Mouse (Mus musculus) megakaryocyte, adult 5-6 weeks (primary cell): ENCODE results near the gene Lrrc26. TPM values are rescaled to one million over a fixed set of nuclear protein-coding genes. Genes with fewer than 3 reads are reported as not detected.

Experiments used
- ATAC-seq: 2 replicates; pipeline ENCODE4 v1.8.0; 2016; ENCODE audit warnings: mild to moderate bottlenecking, inconsistent platforms; ENCODE audit not compliant: poor library complexity, severe bottlenecking
- total RNA-seq, 2 experiments: library from RNA; stranded (forward) in 1 of 2; stranded (reverse) in 1 of 2; fragments of 153-499, 151-499 nt in 1 of 2; fragments of 221-1000, 200-1000 nt in 1 of 2; gene quantifications; 2 replicates each; pipeline versions ENCODE4 v1.2.3 to v1.2.4; 2015 to 2017

Lrrc26 gene
- total RNA-seq, 2 experiments from 2014 or later = not detected

- peak; percentile 82 for ATAC-seq
Observed at GRCm38 (mm10) chr2:25292856-25293255, 3.1 kb downstream of the Lrrc26 start.

- ATAC-seq = no peak
Observed at GRCm38 (mm10) chr2:25293706-25294105, 4.0 kb downstream of the Lrrc26 start.

- ATAC-seq = no peak
Observed at GRCm38 (mm10) chr2:25297093-25297492, 7.4 kb downstream of the Lrrc26 start.

GRCm38 (mm10) chr2:25298046-25298445, 8.3 kb downstream of the Lrrc26 start:
- ATAC-seq = no peak

GRCm38 (mm10) chr2:25303452-25303851, 13.7 kb downstream of the Lrrc26 start:
- ATAC-seq = no peak

GRCm38 (mm10) chr2:25303931-25304656, 14.4 kb downstream of the Lrrc26 start:
- ATAC-seq = no peak

- peak; percentile 72 for ATAC-seq
Observed at GRCm38 (mm10) chr2:25304657-25305541, 15.2 kb downstream of the Lrrc26 start.

- no peak for ATAC-seq
Observed at GRCm38 (mm10) chr2:25305587-25306359, 16.1 kb downstream of the Lrrc26 start.

GRCm38 (mm10) chr2:25310180-25310579, 20.5 kb downstream of the Lrrc26 start:
- no peak for ATAC-seq

GRCm38 (mm10) chr2:25310969-25311368, 21.3 kb downstream of the Lrrc26 start:
- ATAC-seq = no peak

GRCm38 (mm10) chr2:25311491-25311891, 21.8 kb downstream of the Lrrc26 start:
- no peak for ATAC-seq

- no peak for ATAC-seq
Observed at GRCm38 (mm10) chr2:25318119-25318966, 28.6 kb downstream of the Lrrc26 start.

- peak; percentile 57 for ATAC-seq
Observed at GRCm38 (mm10) chr2:25318971-25319773, 29.5 kb downstream of the Lrrc26 start, which contains the start of gene Grin1. TSS of gene Grin1 (minus strand) at chr2:25319187.

- ATAC-seq = no peak
Observed at GRCm38 (mm10) chr2:25320084-25320483, 30.4 kb downstream of the Lrrc26 start.

GRCm38 (mm10) chr2:25326036-25326435, 36.3 kb downstream of the Lrrc26 start:
- ATAC-seq = no peak

GRCm38 (mm10) chr2:25328440-25328839, 38.7 kb downstream of the Lrrc26 start:
- ATAC-seq = no peak

- ATAC-seq = no peak
Observed at GRCm38 (mm10) chr2:25331470-25331869, 41.8 kb downstream of the Lrrc26 start.

GRCm38 (mm10) chr2:25332286-25333160, 42.8 kb downstream of the Lrrc26 start, which contains the start of gene Man1b1:
TSS of gene Man1b1 (plus strand) at chr2:25332338.
- ATAC-seq = peak; percentile 97
